Mouse (Mus musculus) left cerebral cortex, adult 18-20 months (tissue): ENCODE results near the gene Nup62. TPM values are rescaled to one million over a fixed set of nuclear protein-coding genes. Genes with fewer than 3 reads are reported as not detected.
A peak's percentile ranks its signal among the peaks of the same experiment; 100 is the strongest.

Experiments used
- DNase-seq, 2 experiments: peaks; one replicate each; pipeline ENCODE4 v3.0.0; 2021 to 2022; ENCODE audit warnings: low spot score in 2 of 2, mixed read lengths in 1 of 2
- total RNA-seq, 2 experiments: library from RNA; stranded (reverse); gene quantifications; 2 replicates each; pipeline ENCODE4 v1.2.3; 2021

The Nup62 gene
- total RNA-seq, 2 experiments from 2014 or later = 33.0 to 38.1 TPM

GRCm38 (mm10) chr7:44848561-44849415 lies 32.9 kb downstream of the Nup62 start, which contains the start of the genes Akt1s1 and Tbc1d17:
Akt1s1 (plus strand) TSS chr7:44848991.
Tbc1d17 (minus strand) TSS chr7:44849079.
- peak; percentile 99 for DNase-seq

- peak; percentile 86 to 89 for DNase-seq
These were observed 33.7 kb downstream of the Nup62 start for GRCm38 (mm10) chr7:44849416-44850111.

- peak; percentile 65 to 71 for DNase-seq
These were observed 34.3 kb downstream of the Nup62 start for GRCm38 (mm10) chr7:44850146-44850545.

- DNase-seq = no peak
These were observed 35.1 kb downstream of the Nup62 start for GRCm38 (mm10) chr7:44850789-44851624.

GRCm38 (mm10) chr7:44851625-44852234 lies 35.8 kb downstream of the Nup62 start:
- no peak for DNase-seq

GRCm38 (mm10) chr7:44852259-44853027 lies 36.6 kb downstream of the Nup62 start:
- no peak for DNase-seq

- no peak for DNase-seq
These were observed 37.2 kb downstream of the Nup62 start for GRCm38 (mm10) chr7:44853065-44853464.

GRCm38 (mm10) chr7:44853596-44854355 lies 37.9 kb downstream of the Nup62 start:
- DNase-seq = no peak

- DNase-seq = peak; percentile 61 to 68
These were observed 38.6 kb downstream of the Nup62 start for GRCm38 (mm10) chr7:44854356-44855031.

- DNase-seq = no peak
These were observed 39.1 kb downstream of the Nup62 start for GRCm38 (mm10) chr7:44855036-44855435.

GRCm38 (mm10) chr7:44856265-44856916 lies 40.5 kb downstream of the Nup62 start:
- DNase-seq = no peak

- DNase-seq = peak; percentile 89 to 92
These were observed 41.2 kb downstream of the Nup62 start, which contains the start of gene Pnkp for GRCm38 (mm10) chr7:44857042-44857552. Pnkp (plus strand) TSS chr7:44857139.

- no peak for DNase-seq
These were observed 42.0 kb downstream of the Nup62 start for GRCm38 (mm10) chr7:44857905-44858304.

GRCm38 (mm10) chr7:44859896-44860295 lies 44.0 kb downstream of the Nup62 start:
- no peak for DNase-seq

- peak; percentile 65 to 69 for DNase-seq
These were observed 44.9 kb downstream of the Nup62 start for GRCm38 (mm10) chr7:44860576-44861428.

GRCm38 (mm10) chr7:44861429-44861816 lies 45.5 kb downstream of the Nup62 start:
- DNase-seq = no peak

- peak in 1 of 2 experiments; percentile 15 for DNase-seq
These were observed 46.5 kb downstream of the Nup62 start for GRCm38 (mm10) chr7:44862434-44862833.
